Mouse (Mus musculus) erythroid progenitor cell, adult 5-6 weeks (primary cell): ENCODE results near the gene Itga1. TPM values are rescaled to one million over a fixed set of nuclear protein-coding genes. Genes with fewer than 3 reads are reported as not detected.

Source experiments
- ATAC-seq: replicated peaks from 2 replicates; pipeline ENCODE4 v1.8.0; 2016; ENCODE audit warnings: moderate number of reproducible peaks, mild to moderate bottlenecking, moderate TSS enrichment, inconsistent platforms; ENCODE audit not compliant: poor library complexity, low FRiP score, severe bottlenecking
- total RNA-seq, 2 experiments: library from RNA; stranded (forward) in 1 of 2; stranded (reverse) in 1 of 2; fragments of 150-400 nt in 1 of 2; fragments of 186-747, 209-891 nt in 1 of 2; gene quantifications; 2 replicates each; pipeline versions ENCODE4 v1.2.3 to v1.2.4; 2015 to 2017; ENCODE audit warnings: low replicate concordance in 2 of 2

The Itga1 gene
- total RNA-seq, 2 experiments from 2014 or later = 0.76 to 2.1 TPM

GRCm38 (mm10) chr13:115067968-115068330 lies 33.8 kb downstream of the Itga1 start:
- no peak for ATAC-seq

- no peak for ATAC-seq
Measured at GRCm38 (mm10) chr13:115067324-115067967, 34.3 kb downstream of the Itga1 start.

- ATAC-seq = no peak
Measured at GRCm38 (mm10) chr13:115057555-115057954, 44.2 kb downstream of the Itga1 start.

DNA sequence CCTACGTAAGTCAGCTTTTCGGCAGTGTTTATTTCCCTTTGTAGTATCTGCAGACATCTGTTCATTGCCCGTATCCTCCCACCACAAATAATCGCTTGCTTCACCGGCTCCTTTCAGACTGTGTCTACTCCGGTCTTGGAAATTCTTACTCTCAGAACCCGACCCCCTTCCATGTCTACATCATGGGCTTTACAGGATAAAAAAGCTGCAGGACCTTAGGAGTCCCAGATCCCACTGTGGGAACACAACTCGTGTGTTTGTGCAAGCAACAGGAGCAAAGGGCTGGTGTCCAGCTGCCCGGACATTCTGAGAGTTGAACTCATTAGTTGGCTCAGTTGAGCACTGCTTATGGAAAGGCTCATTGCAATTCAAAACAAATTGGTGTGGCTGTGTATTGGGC lies 47.0 kb downstream of the Itga1 start:
- no peak for ATAC-seq

DNA sequence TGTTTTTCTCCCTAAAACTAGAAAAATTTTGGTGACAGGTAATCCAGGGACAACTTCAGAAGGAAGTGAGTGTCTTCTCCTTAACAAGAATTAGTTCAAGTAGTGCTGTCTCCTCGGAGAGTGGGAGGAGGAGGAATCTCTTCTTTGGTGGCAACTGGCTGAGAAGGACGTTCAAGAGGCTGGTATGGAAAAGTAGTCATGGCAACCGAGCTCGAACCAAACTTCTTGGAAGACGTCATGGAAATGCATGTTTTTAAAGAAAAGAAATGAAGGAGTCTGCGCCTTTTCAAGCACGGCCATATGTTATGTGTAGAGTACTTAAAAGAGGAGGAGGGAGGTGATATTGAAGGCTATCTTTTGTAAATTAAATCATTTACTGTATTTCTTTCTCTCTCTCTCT lies 49.2 kb downstream of the Itga1 start:
- ATAC-seq = no peak

DNA sequence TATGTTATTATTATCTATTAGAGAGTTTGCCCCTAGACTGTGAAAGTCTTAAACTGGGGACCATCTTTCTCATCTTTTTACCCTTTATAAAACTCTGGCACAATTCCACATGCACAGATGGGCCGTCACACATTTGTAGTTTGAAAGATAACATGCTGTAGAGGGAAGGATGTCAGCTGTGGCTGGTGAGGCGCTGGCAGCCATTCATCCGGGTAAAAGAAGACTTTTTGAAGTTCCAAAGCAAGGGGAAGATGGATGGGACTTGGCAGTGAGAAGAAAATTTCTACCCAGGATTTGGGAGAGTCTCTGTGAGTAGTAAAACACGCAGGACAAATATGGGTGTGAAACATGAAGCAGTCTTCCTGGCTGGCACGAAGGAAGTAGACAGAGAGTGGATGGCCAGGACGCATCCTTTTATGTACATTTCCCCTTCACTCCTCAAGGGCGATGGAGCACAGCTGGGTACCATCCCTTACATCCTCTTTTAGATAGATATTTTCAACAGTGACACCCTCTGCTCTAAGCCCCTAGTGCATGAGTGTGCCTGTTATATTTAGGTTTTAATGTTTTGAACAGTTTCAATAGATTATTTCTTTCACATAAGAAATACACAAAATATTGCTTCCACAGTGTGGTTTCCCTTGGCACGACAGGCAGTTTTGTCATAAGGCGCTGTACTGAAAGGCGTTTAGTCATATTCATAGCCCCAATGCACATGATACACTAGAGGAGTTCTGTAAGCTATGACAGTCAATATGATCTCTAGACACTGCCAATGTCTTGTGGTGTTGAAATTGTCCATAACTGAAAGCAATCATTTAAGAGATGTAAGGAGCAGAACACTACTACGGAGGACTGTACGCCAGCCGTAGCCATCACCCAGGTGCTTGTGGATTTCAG lies 50.9 kb downstream of the Itga1 start:
- no peak for ATAC-seq

DNA sequence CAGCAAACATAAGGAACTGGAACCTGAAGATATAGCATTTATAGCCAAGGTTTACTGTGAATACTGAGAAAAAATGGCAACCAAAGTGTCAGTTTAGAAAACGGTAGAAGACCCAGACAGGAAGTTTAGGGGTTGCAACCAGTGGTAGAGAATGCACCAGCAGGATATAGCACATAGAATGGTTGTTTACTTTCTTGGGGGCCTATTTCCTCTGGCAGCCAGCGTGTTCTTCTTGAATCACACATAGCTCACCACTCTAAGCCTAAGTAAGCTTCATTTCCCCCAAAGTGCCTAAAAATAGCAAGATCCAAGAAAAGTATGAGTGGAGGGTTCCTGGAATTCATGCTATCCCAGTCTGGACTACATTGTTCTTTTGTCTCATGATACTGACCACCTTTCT lies 59.1 kb downstream of the Itga1 start:
- no peak for ATAC-seq

DNA sequence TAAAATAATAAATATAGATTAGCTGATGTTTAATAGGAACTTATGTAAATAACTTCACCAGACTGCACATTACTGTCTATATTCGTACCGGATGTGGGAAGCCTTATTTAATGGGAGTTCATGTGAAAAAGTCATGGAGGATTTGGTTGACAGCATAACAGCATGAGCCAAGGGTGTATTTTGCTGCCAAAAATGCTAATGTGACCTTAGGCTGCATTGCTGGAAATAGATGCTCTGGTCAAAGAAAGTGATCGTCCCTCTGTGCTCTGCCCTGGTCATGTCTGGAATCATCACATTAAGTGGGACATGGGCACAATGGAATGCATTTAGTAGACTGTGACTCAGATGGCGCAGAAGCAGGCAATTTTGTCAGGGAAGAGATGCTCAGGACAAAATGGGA lies 64.5 kb downstream of the Itga1 start:
- no peak for ATAC-seq

DNA sequence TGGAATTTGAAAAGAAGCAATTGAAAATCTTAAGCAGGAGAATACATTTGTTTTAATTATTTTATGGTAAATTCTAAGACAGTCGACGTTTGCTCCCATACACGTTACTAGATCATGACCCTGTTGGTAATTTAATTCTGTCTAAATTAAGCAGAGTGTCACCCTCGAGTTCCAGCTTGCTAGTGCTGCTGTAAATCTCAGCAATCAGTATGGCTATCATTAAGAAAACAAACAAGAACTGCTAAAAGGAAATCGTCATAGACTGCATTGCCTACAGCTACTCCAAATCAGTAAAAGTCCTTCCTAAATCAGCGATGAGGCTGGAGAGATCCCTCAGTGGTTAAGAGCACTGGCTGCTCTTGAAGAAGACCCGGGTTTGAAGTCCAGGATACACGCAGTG lies 66.4 kb downstream of the Itga1 start:
- no peak for ATAC-seq

DNA sequence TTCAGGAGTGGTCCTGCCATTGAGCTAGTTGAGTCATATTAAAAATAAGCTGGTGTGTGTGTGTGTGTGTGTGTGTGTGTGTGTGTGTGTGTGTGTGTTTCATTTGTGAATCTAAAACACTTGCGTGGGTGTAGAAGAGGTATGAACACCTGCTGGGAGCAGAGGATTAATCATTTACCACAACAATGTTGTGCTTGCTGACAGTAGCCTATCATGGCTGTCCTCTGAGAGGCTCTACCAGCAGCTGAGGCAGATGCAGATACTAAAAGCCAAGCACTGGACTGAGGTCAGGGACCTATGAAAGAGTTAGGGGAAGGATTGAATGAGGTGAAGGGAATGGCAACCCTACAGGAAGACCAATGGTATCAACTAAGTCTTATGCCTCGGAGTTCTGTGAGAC lies 68.6 kb downstream of the Itga1 start:
- ATAC-seq = no peak

GRCm38 (mm10) chr13:115031177-115032000 lies 70.4 kb downstream of the Itga1 start:
- ATAC-seq = no peak

DNA sequence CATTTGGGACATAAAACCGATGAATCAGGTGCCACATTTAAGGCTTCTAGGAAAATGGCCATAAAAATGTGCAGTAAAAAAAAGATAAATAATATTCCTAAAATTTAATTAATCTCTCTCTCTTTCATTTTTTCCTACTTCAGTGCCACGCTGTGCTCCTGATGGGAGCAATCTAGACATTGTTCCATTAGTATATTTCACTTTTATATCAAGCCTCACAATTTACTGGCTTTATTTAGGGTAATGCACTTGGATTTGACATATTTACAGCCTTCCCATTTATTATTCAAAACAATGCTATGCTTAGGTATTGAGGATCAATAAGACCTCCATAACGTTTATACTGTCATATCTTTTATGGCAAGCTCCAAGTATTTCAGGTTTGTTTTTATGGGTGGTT lies 76.4 kb downstream of the Itga1 start:
- ATAC-seq = no peak

- no peak for ATAC-seq
Measured at GRCm38 (mm10) chr13:115022117-115022787, 79.5 kb downstream of the Itga1 start.

DNA sequence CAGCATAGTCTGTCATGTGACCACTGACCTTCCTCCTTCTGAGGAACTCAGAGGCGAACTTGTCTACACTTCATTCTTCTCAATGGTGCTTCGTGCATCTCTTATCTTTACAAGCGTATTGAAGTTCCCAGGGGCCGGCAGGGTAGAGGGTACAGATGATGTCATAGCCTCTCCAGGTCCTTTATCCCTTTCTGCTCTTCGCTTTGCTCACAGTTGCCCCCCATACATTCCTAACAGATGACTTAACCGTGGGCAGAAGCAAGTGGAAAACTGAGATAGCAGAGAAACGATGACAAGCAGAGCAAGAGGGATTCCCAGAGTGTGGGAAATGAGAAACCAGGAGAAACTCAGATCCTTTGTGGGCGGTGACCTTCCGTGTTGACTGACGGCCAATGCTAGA lies 80.4 kb downstream of the Itga1 start:
- ATAC-seq = no peak

DNA sequence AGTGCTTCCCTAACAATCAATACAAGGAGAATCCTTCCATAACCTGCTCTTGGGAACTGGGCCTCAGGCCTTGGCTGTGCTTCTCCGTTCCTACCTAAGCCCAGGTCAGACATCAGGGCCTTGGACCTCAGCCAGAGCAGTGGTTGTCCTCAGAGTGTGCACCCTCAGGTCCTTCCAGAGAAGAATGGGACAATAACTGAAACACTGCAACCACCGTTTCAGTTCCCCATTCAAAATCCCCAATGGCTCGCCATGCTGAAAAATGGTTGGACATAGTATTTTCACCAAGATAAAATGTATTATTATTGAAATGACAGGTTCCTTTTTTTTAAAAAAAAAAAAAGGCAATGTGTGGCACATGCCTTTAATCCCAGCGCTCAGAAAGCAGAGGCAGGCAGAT lies 81.0 kb downstream of the Itga1 start:
- no peak for ATAC-seq

- ATAC-seq = no peak
Measured at GRCm38 (mm10) chr13:115017545-115017944, 84.2 kb downstream of the Itga1 start.

DNA sequence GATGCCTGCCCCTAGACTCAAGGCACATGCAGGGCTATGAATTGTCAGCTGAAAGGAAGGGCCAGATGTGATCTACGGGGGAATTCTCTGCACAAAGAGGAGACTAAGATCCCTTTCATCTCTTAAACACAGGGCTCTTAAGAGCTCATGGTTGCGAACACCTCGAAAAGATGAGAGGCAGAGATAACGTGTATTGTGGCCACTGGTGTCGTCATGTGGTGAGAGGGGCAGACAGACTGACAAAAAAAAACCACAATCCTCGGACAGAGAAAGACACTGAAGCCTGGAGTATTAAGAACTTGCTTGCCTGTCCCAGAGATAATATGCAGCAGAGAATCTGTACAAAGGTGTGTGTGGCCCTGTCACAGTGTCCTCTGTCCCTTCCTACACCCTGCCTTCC lies 90.2 kb downstream of the Itga1 start:
- ATAC-seq = no peak

DNA sequence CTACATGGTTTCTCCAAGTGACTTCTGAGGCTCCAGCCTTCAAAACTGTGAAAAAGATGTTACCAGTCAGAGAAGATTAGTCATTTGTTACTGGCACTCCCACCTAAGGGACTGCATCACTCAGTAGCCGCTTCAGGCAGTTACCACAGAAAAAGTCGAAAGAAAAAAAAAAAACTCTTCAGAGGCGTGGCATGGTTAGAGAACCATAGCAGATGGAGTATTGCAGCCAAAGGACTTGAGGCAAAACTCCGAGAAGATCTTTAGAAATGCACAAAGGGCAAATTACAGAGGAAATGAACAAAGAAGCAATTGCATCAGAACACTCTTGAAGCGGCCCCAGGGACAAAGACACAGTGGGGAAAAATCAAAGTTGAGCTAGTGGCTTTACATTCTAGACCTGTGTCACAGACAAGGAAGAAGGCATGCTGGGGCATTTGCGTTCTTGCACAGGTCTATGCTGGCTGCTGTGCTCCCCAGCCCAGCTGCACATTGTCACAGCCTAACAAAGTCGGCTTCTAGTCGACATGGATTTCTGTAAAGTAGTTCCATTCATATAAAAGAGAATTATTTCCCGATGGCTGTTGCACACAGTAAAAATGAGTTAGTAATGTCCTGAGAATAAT lies 95.4 kb downstream of the Itga1 start:
- ATAC-seq = no peak

DNA sequence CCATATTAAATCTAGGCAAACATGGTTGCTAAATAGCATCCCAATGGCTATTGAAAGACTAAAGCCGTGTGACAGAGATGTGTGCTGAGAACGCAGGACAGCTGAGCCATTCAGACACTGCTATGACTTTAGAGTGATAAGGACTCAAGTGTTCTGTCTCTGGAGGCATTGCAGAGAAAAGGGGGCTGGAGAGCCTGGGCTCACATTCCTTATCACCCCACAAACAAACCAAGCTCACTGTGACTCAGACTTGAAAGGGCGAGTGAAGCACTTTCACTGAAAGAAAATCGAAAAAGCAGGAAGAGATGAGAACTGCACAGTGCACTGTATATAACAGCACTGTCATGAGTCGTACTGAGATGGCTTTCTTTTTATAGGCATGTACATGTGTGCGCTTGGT lies 96.4 kb downstream of the Itga1 start:
- no peak for ATAC-seq
